Mouse (Mus musculus) embryo, embryonic 11.5 days (tissue): Measurements from ENCODE around the gene Asb18.

Experiments used
- DNase-seq: peaks from one replicate; pipeline ENCODE4 v3.0.0-alpha.2; 2012; ENCODE audit warnings: low read depth, low spot score

Gene Asb18

GRCm38 (mm10) chr1:89901381-89901780 lies 113.1 kb downstream of the Asb18 start:
- DNase-seq: no peak
